Mouse (Mus musculus) left cerebral cortex, adult 2 months (tissue): ENCODE results near the gene Fsd2. TPM values are rescaled to one million over a fixed set of nuclear protein-coding genes. Genes with fewer than 3 reads are reported as not detected.

Source experiments
- DNase-seq, 2 experiments: peaks; one replicate each; pipeline ENCODE4 v3.0.0; 2021 to 2022; ENCODE audit warnings: low spot score in 2 of 2, mixed read lengths in 1 of 2; ENCODE audit errors: extremely low spot score in 1 of 2
- H3K27ac ChIP-seq: fragments of 200-600 bp; 2 replicates; pipeline ENCODE4 v1.8.1; 2022
- H3K4me3 ChIP-seq: fragments of 200-600 bp; 2 replicates; pipeline ENCODE4 v1.8.1; 2022
- CTCF ChIP-seq: fragments of 200-600 bp; IDR thresholded peaks from 2 replicates; pipeline ENCODE4 v1.8.1; 2022; ENCODE audit warnings: antibody characterized with exemption, mild to moderate bottlenecking, moderate library complexity
- intact Hi-C: fragments of 180-260 bp; cut with DNase I; formaldehyde crosslinking; loops from one replicate; pipeline ENCODE4 v1.15.1; 2025
- total RNA-seq, 2 experiments: library from RNA; stranded (reverse); gene quantifications; 2 replicates each; pipeline ENCODE4 v1.2.3; 2021

Fsd2 gene
- total RNA-seq, 2 experiments from 2014 or later, result 0.25 to 0.26 TPM

GRCm38 (mm10) chr7:81559231-81559980 lies 7.3 kb downstream of the Fsd2 start:
- DNase-seq, result no peak
- no peak for TF ChIP-seq CTCF
- Histone ChIP-seq H3K27ac (no peak overlapping the region), H3K4me3 (no peak overlapping the region)
- intact Hi-C loops, result no loop called here

GRCm38 (mm10) chr7:81557985-81558360 lies 8.8 kb downstream of the Fsd2 start:
- intact Hi-C loops, result no loop called here
- Histone ChIP-seq H3K27ac (no peak overlapping the region), H3K4me3 (no peak overlapping the region)
- no peak for DNase-seq
- no peak for TF ChIP-seq CTCF

GRCm38 (mm10) chr7:81557252-81557984 lies 9.3 kb downstream of the Fsd2 start:
- no peak for TF ChIP-seq CTCF
- no peak overlapping the region for H3K4me3 ChIP-seq
- intact Hi-C loops, result no loop called here
- no peak overlapping the region for H3K27ac ChIP-seq
- no peak for DNase-seq

- H3K4me3 ChIP-seq, result no peak overlapping the region
- H3K27ac ChIP-seq, result no peak overlapping the region
- DNase-seq, result no peak
- TF ChIP-seq CTCF, result no peak
- intact Hi-C loops, result no loop called here
Observed at GRCm38 (mm10) chr7:81556839-81557238, 9.9 kb downstream of the Fsd2 start.

GRCm38 (mm10) chr7:81554369-81554768 lies 12.4 kb downstream of the Fsd2 start:
- no peak for DNase-seq
- Histone ChIP-seq H3K27ac (no peak overlapping the region), H3K4me3 (no peak overlapping the region)
- peak; percentile 32 for TF ChIP-seq CTCF
- intact Hi-C loops, result no loop called here

GRCm38 (mm10) chr7:81553589-81553988 lies 13.2 kb downstream of the Fsd2 start:
- no peak for DNase-seq
- H3K4me3 ChIP-seq, result no peak overlapping the region
- no peak for TF ChIP-seq CTCF
- H3K27ac ChIP-seq, result no peak overlapping the region
- intact Hi-C loops, result no loop called here

- no peak for DNase-seq
- no peak for TF ChIP-seq CTCF
- no peak overlapping the region for H3K27ac ChIP-seq
- no peak overlapping the region for H3K4me3 ChIP-seq
- intact Hi-C loops, result no loop called here
Observed at GRCm38 (mm10) chr7:81548864-81549263, 17.9 kb downstream of the Fsd2 start.

- intact Hi-C loops, result loop anchor here (2.0 kb wide), 1 partner anchor 28 kb away; the partner anchor contains the start of gene Whamm
- H3K27ac ChIP-seq, result no peak overlapping the region
- DNase-seq, result no peak
- TF ChIP-seq CTCF, result no peak
- H3K4me3 ChIP-seq, result no peak overlapping the region
Observed at GRCm38 (mm10) chr7:81542934-81543333, 23.8 kb downstream of the Fsd2 start.

- 0 out of 2 replicates have a peak overlapping the region, but pooled peaks have one; percentile 24 for H3K27ac ChIP-seq
- no peak overlapping the region for H3K4me3 ChIP-seq
- DNase-seq, result peak; percentile 57 to 63
- intact Hi-C loops, result loop anchor here (2.0 kb wide), 1 partner anchor 29 kb away; the partner anchor contains the start of gene Whamm
- TF ChIP-seq CTCF, result no peak
Observed at GRCm38 (mm10) chr7:81541924-81542524, 24.7 kb downstream of the Fsd2 start.

- Histone ChIP-seq H3K27ac (peak overlapping the region; percentile 56; the same call in 1 of the 2 replicates), H3K4me3 (no peak overlapping the region)
- no peak for DNase-seq
- no peak for TF ChIP-seq CTCF
- intact Hi-C loops, result no loop called here
Observed at GRCm38 (mm10) chr7:81540999-81541398, 25.7 kb downstream of the Fsd2 start.

GRCm38 (mm10) chr7:81539565-81539964 lies 27.2 kb downstream of the Fsd2 start:
- Histone ChIP-seq H3K27ac (peak overlapping the region; percentile 7; the same call in 1 of the 2 replicates), H3K4me3 (no peak overlapping the region)
- no peak for TF ChIP-seq CTCF
- DNase-seq, result no peak
- intact Hi-C loops, result no loop called here

- no peak for DNase-seq
- no peak overlapping the region for H3K4me3 ChIP-seq
- TF ChIP-seq CTCF, result no peak
- intact Hi-C loops, result no loop called here
- H3K27ac ChIP-seq, result no peak overlapping the region
Observed at GRCm38 (mm10) chr7:81538070-81538675, 28.6 kb downstream of the Fsd2 start.
